Mouse (Mus musculus): ENCODE results near the gene Tprg. TPM values are rescaled to one million over a fixed set of nuclear protein-coding genes. Genes with fewer than 3 reads are reported as not detected.

Gene Tprg
- polyA plus RNA-seq, 1 experiment: not detected

DNA sequence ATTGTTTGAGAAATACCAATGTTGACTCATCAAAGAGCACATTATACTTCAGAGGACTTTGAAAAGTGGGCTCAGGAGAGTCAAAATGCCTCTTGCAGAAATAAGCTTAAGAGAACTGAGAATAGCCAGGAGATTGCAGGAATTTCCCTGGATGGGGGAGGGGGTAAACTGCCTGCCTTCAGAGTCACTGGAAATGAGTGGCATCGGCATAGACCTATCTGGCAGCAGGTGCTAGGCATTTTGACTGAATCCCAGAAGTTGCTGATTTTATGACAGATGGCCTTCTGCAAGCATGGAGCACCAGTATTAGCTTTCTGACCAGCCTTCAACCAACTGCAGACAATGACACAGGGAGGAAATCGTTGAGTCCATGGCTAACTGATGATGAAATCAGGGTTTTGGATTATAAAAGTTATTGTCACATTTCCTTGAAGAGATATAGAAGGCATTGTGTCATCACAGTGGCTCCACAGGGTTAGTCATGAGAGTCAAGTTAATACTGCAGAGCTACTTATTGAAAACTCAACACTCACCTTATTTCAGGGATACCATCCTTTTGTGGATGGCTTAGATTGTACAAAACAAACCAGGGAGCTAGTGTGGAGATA is 39.1 kb downstream of the Tprg start:
- no peak for DNase-seq (ENCODE audit: extremely low spot score in 1 of 2, low spot score in 1 of 2)

DNA sequence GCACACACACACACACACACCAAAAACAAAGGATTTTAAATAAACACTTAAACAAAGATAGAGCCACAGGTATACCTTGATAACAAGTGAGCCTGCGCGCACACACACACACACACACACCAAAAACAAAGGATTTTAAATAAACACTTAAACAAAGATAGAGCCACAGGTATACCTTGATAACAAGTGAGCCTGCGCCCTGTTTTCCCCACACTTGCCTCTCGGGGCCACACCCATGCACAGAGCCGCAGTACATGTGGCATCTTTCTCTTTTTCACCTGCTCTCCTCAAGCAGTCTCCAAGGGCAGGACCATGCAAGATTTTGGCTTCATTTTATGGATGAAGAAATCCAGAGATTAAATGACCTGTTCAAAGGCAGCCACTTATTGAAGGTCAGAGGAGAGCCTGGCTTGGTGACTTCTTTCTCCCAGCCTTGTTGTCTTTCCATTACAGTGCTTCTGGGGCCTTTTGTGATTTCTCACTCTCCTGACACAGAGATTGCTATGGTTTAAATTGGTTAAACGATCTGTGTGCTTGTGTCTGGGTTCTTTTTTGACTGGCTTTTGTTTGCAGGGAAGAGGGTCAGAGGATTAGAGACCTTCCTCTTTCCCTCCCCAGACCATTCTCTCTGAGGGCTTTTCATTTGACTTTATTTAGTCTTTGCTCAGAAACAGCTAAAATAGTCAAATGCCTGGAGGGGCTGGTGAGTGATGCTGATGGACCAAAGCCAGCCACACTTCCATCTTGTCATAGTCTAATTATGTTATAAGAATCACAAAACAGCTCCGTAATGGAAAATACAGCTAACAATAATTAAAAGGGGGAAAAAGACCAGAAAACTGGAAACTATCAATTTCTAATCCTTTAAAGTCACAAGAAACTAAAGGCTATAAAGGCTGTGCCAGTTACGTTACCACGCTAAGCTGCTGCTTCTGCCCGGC is 46.9 kb downstream of the Tprg start:
- DNase-seq (ENCODE audit: extremely low spot score in 1 of 2, low spot score in 1 of 2): no peak

DNA sequence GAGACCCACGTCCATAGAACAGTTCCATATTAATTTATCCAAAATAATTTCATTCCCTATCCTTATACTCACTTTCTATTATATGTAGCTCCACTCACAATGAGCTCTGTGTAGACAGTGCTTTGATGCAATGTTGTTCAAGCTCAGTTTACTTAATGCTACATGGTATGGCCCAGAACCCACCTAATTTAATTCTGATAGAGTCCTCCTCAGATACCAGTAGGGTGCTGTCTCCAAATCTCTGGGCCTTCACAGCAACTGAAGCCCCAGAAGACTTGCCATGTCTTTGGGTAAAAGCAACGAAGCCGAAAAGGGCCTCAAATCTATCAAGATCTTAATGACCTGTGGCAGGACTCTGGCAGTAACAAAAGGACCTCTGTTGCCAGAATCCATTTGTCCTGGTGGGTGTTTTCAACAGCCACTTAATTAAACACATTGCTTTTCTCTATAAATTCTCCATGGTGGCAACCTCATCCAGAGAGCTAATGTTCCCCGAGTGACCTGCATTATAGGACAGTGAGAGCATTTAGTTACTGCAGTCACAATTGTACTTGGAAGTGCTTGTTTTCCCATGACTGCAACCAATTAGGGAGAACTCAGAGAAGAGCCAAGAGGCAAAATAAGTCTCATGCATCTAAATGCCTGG is 48.6 kb downstream of the Tprg start:
- no peak for DNase-seq (ENCODE audit: extremely low spot score in 1 of 2, low spot score in 1 of 2)

DNA sequence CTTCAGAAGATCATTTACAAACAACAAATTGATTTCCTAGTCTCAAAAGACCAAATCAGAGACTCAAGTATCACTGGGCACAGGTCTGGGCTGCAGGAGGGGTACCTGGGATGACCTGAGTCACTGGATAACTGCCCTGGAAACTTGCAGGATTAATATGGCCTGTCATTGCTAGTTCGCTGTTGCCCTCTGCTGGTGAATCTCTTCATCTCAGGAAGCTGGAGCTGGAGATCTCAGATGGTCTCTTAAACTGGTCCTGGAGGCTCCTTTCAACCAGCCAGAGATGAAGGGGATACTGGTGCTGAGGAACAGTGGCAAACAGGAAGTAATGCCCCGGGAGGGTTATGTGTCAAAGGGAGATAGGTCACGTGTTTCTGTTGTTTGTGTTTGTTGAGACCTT is 63.0 kb downstream of the Tprg start:
- peak; percentile 69 to 91 for DNase-seq (ENCODE audit: extremely low spot score in 1 of 2, low spot score in 1 of 2)

DNA sequence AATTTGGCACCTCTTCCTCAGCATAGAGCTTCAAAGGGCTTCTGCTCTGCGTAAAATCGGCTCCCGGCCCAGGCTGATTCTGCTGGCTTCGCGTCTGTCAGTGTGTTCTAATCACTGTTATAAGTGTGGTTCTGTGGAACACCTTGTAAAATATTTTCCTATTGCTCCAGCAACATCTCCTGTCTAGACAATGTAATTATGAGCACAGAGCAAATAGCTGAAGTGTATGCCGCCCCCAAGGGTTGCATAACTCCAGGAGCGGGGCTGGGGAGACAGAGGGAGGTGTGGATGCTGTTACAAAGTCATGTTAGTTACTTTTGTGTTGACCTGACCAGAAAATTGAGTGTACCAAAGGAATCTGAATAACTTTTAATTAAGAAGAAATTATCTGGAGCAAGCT is 81.2 kb downstream of the Tprg start:
- no peak for DNase-seq (ENCODE audit: extremely low spot score in 1 of 2, low spot score in 1 of 2)

DNA sequence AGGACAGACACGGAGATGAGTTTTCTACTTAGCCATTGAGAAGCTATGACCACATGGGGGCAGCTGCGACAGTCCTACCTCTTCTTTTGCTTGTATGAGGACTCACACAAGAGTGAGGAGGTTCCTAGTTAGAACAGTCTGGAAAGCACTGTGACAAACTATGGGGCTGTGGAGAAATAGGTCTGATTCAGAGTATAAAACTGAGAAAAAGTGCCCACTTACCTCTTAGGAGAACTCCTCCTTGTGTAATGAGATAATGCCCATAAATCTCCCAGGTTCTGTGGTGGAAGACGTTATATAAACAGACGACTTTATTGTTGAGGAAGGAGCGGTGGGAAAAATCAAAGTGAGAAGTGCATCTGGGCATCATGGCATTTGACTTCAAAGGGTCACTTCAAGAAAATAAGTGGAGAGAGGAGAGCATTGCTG is 83.4 kb downstream of the Tprg start:
- DNase-seq (ENCODE audit: extremely low spot score in 1 of 2, low spot score in 1 of 2): peak in 1 of 2 experiments; percentile 16

DNA sequence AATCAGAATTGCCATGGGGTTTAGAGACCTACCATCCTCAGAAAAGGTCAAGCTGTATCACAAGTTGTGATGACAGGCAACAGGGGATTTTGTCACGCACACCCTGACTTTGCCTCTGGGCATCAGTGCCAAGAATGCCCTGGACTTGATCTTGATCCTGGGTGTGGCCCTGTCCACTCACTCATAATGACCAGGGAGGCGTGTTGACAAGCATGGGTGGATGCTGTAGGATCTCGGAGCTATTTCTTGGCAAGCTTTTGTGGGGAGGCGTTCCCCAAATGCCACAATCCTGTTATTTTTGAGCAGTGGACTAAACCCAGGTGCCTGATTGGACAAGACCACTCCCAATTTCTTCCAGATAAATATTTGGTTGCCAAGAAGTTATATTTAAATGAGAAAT is 87.5 kb downstream of the Tprg start:
- DNase-seq (ENCODE audit: extremely low spot score in 1 of 2, low spot score in 1 of 2): no peak

DNA sequence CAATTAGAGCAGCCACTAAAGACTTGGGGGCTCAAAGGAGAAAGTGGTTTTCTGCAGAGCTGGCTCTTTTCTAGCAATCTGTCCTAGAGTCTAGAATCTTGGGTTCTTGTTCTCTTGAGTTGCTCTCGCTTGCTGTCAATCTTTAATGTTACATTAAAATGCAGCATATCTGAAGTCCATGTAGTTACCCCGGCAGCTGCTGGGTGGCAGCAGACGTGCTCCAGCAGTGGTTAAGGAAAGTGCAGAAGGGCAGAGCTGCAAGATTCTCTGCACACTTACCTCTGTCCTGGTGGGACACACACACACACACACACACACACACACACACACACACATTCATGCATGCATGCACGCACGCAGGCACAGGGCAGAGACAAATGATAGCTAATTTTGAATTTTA is 88.2 kb downstream of the Tprg start:
- DNase-seq (ENCODE audit: extremely low spot score in 1 of 2, low spot score in 1 of 2): peak in 1 of 2 experiments; percentile 47

DNA sequence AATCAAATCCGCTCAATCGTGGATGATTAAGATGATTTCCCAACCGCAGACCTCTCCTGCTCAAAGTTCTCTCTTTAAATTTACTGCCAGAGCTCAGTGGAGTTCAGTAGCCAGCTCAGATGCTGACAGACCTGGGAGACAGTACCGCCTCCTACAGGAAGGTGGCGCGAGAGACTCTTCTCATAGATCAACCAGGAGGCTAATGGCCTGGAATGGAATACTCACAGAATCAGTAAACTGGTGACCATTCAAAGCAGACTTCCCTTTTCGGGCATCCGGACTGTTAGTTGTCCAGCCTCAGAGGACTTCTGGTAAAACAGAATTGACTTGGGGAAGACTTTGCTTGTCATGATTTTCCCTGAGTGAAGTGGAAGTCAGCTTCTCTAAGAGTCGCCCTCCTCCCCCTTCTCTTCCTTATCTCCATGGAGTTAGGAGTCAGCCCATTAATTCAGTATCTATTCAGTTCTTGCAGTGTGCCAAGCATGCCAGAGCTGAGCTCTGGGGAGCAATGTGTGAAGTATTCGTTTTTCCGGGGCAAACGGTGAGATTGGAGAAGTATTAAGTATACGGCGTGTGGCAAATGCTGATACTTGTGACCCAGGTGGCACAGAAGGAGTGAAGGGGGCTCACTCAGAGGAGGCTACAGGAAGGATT is 90.2 kb downstream of the Tprg start:
- DNase-seq (ENCODE audit: extremely low spot score in 1 of 2, low spot score in 1 of 2): peak; percentile 66 to 88

DNA sequence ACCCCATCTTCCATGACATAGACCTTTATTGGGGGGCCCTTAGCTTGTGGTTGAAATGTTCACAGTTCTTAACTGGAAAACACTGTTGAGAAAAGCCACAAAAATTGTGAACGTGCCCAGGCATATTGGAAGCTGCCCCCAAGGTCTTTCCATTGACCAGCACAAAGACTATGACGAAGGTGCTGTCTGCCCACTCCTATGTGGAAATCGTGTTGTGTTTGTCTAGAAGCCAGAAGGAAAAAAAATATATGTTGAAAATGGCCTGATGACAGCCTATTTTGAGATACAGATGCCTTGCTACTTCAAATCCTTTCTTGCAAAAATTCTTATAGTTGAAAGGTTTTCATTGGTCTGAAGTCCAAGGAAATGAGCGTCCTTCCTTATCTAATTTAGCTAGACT is 91.1 kb downstream of the Tprg start:
- no peak for DNase-seq (ENCODE audit: extremely low spot score in 1 of 2, low spot score in 1 of 2)

DNA sequence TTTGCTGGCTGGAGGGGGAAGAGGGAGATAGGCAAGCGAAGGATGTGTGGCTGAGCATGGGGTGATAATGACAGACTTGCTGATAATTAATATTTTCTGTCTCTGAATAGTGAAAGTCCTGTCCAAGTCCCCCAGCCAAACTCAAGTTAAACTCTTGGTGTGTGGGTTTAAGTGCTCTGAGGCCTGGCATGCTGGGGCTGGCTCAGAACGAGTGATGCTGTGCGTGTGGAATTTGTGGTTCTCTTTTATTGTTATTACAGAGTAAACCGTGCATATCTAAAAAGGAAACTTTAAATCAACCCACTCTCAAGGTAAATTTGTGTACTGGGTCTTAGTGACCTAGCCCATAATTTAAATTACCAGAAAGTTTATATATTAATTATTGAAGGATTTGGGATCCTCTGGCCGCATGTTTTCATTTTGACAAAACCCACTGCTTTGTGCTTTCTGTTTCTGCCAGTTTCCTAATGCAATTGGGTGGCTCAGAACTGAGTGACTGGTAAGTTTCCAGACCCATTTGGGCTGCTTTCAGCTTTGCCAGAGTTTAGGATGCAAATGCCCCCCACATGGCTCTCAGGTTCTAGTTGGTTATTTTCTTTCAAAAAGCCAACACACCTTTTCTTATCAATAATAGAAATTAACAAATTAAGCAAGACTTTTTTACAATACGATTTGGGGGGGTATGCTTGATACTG is 99.0 kb downstream of the Tprg start:
- no peak for DNase-seq (ENCODE audit: extremely low spot score in 1 of 2, low spot score in 1 of 2)

DNA sequence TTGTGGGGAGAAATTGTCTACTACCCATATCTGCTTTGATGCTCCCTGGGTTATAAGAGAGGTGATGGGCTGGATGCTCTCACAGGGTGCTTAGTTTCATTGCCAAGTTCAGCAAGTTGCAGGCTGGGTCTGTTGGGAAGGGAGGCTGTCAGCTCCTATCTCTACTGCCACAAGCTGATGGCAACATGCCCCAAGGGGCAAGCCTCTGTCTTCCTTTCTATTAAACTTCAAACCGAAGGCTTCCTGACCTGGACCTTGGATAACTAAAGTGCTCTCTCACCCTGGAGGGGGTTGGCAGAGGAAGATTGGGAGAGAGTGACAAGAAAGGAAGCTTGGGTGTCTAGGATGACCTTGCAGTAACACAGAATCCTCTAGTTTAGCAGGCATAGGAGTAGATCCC is 108.1 kb downstream of the Tprg start:
- no peak for DNase-seq (ENCODE audit: extremely low spot score in 1 of 2, low spot score in 1 of 2)

DNA sequence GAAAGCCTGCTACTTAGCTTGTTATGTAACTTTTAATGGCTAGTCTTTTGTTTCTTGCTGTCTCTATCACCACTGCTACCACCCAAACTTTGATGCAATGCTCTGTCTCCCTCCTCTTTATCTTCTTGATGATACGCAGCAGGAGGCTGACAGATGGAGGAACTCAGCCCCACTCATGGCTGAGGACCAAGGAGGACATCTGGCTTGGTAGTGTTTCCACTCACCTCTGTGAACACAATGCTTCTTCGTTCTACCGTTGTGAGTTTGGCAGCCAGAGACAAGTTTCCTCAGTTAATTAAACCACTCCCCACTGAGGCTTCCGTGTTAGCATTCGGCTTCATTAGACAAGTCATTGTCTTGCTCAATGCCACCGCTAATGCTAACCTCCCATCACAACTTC is 117.5 kb downstream of the Tprg start:
- DNase-seq (ENCODE audit: extremely low spot score in 1 of 2, low spot score in 1 of 2): no peak

DNA sequence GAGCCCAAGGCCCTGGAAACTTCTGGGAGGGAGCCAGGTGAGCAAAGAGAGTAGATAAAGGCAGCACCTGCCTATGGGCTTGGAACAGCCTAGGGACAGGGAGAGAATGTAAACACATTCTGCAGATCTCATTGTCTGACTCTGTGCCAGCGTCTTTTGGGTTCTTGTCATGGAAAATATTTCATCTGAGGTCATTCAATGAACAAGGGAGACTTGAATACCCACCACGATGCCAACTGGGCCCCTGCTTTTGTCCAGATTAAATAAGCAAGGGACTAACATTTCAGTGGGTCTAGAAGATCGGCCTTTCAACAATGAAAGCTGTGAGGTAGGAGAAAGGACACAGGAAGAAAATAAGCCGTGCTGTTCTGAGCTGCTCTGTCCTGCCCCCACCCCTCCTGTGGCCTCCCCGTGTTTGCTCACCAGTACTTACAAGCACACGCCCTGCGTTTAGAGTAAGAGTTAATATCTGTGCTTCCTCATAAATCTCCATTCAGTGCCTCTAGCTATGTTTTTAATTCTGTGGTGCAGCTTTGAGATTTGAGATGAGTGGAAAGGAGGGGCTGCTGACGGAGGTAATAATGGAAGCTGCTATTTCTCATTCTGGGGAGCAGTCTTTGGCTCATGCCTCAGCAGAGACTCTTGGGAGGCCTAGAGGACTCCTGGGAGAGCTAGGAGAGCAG is 120.7 kb downstream of the Tprg start:
- no peak for DNase-seq (ENCODE audit: extremely low spot score in 1 of 2, low spot score in 1 of 2)

DNA sequence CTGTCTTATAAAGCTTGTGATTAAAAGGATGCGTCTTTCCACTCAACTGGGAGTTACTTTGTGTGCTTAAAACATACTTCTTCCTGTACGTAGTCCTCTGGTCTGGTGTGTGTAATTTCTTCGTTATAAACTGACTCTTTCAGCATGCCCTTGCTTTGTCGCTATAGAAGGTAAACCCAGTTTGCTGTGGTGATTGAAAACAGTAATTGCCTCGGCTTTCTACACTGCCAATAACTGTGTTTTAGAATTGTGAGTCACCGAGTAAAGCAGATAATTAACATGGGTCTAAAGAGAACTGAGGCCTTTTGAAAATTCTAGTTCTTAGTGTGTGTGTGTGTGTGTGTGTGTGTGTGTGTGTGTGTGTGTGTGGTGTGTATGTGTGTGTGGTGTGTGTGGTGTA is 121.4 kb downstream of the Tprg start:
- DNase-seq (ENCODE audit: extremely low spot score in 1 of 2, low spot score in 1 of 2): no peak

DNA sequence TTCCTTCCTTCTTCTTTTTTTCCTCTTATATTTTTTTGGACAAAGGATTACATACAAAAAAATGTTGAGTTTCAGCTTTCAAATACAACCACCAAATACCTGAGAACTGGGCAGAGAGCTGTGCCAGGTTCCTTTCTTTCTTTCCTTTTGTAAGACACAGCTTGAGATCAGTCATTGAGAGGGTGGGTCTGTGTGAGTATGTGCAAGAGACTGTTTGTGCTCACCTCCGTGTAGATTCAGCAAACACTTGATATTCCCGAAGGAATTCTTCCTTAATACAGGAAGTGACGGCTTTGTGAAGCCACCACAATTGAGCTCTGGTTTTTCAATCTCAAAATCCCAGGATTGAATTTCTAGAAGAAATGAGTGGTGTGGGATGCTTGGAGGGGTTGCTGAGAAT is 124.7 kb downstream of the Tprg start:
- DNase-seq (ENCODE audit: extremely low spot score in 1 of 2, low spot score in 1 of 2): no peak

DNA sequence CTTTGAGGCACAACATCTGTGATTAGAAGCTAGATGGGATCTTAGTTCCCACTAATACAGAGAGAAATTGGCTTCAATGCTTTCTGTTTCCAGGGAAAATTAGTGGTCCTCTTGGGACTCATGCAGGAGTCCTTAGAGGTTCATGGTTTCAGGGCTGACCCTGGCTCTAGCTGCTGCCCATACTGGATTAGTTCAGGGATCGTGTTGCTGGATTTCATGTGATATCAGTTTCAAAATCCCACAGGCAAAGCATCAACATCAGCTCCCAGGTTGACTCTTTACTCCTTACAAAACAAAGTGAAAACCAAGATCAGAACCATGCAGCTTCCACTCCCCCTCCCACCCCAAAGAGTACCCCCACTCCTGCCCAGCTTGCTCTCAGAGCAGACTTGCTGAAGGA is 127.3 kb downstream of the Tprg start:
- DNase-seq (ENCODE audit: extremely low spot score in 1 of 2, low spot score in 1 of 2): no peak

DNA sequence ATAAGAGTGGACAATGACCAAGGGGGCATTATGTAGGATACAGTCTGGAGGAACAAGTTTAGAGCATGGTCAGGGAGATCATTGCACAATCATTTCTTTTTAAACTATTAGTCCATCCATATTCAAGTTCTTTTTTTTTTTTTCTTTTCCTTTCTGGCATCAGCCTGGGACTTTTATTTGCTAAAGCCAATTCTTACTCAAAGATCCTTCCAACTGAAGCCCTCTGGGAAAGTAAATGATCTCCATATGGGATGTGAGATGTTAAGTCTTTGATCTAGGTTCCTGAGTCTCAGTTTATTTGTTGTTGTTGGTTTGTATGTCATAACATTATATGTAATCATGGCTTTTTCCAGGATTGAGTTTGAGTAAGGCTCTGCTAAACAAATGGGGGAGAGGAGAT is 128.6 kb downstream of the Tprg start:
- no peak for DNase-seq (ENCODE audit: extremely low spot score in 1 of 2, low spot score in 1 of 2)

DNA sequence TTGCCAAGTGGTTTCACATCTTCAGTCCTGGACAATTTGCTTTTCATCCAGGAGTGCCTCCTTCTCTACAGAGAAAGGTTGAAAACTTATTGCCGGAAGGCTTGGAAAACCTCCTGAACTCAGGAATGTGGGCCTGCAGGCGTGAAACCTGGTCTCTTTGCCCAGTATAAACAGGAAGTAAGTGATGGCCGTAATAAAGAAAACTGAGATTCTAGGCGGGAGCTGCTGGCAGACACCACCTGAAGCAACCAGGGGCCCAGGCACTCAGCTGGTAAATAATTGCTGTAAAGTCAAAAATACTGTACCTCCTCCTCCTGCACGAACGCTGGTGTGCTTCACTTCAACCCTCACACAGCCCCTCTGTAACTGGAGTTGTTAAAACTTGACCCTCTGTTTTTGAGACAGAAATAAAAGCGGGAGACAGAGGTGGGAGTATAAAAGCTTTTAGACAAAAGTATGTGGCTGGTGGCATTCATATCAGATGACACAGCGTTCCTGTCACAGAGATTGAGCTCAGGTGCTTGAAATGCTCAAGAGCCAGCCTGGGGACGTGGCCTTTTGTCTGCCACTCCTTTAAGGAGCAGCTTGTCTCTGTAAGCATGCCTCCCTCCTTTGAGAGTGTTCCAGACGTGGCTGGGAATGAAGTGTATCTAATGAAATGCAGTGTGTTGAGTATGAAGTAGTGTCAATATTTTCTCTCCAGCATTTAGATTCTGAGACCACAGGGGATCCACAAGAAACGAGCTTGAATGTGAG is 131.4 kb downstream of the Tprg start:
- no peak for DNase-seq (ENCODE audit: extremely low spot score in 1 of 2, low spot score in 1 of 2)

All from frontal cortex, adult 2 months (tissue).